ENCODE assay signal across 8 mouse cellular contexts in the genomic region with DNA sequence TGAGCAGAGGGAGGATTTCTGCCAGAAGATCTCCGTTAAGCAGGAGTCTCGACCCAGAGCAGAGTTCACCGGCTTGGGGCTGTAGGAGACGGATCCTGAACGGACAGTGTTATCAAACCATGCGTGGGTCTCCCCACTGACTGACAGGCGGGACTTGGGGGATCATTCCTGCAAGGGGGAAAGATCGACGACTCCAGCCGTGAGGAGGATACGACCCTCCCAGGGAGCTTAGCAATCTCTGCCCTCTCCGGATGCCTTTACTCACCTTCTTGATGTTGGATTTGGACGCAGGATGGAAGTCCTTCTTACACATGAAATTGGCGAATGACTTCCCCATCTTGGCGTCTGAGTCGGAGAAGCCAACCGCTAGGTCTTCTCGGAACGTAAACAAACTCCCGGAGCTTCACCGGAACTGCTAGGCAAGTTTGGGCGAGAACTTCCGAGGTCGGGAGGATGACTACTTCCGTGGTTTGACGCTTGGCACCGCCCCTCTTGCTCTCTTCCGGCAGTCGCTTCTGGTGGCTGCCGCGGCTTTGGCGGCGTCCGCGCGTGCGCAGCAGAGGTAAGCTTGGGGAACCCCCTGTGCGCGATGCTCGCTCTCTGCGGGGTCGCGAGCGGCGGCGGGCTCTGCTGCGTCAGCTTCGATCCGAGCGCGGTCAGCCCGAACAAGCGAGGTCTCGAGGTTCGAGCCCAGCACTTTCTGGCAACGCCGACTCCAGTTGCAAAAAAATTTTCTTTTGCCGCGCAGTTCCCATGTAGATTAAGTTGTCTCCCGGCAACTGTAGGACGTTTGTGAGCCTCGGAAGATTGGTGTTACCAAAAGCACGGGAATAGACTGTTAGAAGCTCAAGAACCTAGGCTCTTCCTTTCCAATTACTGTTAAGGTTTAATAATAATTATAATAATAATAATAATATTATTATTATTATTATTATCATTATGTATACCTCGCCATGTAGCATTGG. TPM values are rescaled to one million over a fixed set of nuclear protein-coding genes. Genes with fewer than 3 reads are reported as not detected.
A peak's percentile ranks its signal among the peaks of the same experiment; 100 is the strongest.
DNase-seq lines count a peak whose midpoint lies in the region; ATAC-seq lines count a peak whose summit lies in the region.

A gene (plus strand): TSS at position 450 of the 965 bp plus-strand sequence.
A gene (minus strand): TSS at position 550 of the 965 bp plus-strand sequence.

- peak within 1 kb of the TSS; percentile 88 for H3K9ac ChIP-seq in heart, embryonic 14.5 days (ENCODE audit: low read length)
- H3K9ac ChIP-seq in liver, embryonic 13.5 days, result peak within 1 kb of the TSS; percentile 91
- H3K9ac ChIP-seq in stomach, embryonic 16.5 days (ENCODE audit: low read length), result peak within 1 kb of the TSS; percentile 86

- peak; percentile 90 for DNase-seq in c-Kit-negative CD71-positive TER-119-positive erythroid progenitor cells, embryonic 14.5 days (ENCODE audit: low read depth, low spot score)
- DNase-seq in fibroblast of lung, adult 2 months (ENCODE audit: low read depth), result peak; percentile 91
- peak; percentile 97 for DNase-seq in kidney, postnatal 14 days
- peak; percentile 92 for DNase-seq in liver, embryonic 13.5 days
- DNase-seq in neural tube, embryonic 10.5 days (ENCODE audit: extremely low spot score, low spot score), result peak; percentile 92

- peak within 1 kb of the TSS; percentile 78 to 80 for H3K4me3 ChIP-seq in heart, embryonic 14.5 days (ENCODE audit: control insufficient read depth in 1 of 2, insufficient read depth in 1 of 2, low read depth in 1 of 2, low read length in 2 of 2)
- H3K4me3 ChIP-seq in liver, embryonic 13.5 days (replicated peaks), result peak within 1 kb of the TSS; percentile 91
- H3K4me3 ChIP-seq in stomach, embryonic 16.5 days (replicated peaks; ENCODE audit: low read length), result peak within 1 kb of the TSS; percentile 91

- no peaks in the 10 kb centered on the region for H3K9me3 ChIP-seq in heart, embryonic 14.5 days (ENCODE audit: control insufficient read depth, low read length)
- H3K9me3 ChIP-seq in liver, embryonic 13.5 days (replicated peaks), result no peaks in the 10 kb centered on the region
- no peaks in the 10 kb centered on the region for H3K9me3 ChIP-seq in stomach, embryonic 16.5 days (replicated peaks; ENCODE audit: control insufficient read depth, low read length)

- H3K4me2 ChIP-seq in heart, embryonic 14.5 days (ENCODE audit: low read length), result peak within 1 kb of the TSS; percentile 77
- H3K4me2 ChIP-seq in liver, embryonic 13.5 days, result peak within 1 kb of the TSS; percentile 77
- H3K4me2 ChIP-seq in stomach, embryonic 16.5 days (ENCODE audit: low read depth, low read length), result peak within 1 kb of the TSS; percentile 85

- peak; percentile 95 for ATAC-seq in CD4-positive, CD25-positive, alpha-beta regulatory T cell, adult 4 months
- peak; percentile 94 for ATAC-seq in heart, embryonic 14.5 days (ENCODE audit: insufficient number of reproducible peaks, insufficient read depth, low FRiP score, low read depth)
- ATAC-seq in liver, embryonic 13.5 days (ENCODE audit: low read depth), result peak; percentile 94
- ATAC-seq in stomach, embryonic 16.5 days (ENCODE audit: insufficient read depth, low FRiP score), result peak; percentile 98

- peaks cover 0 to 13% of the 10 kb centered on the region in 2 experiments; a peak in 3 of 4 replicates for H3K4me1 ChIP-seq in heart, embryonic 14.5 days (ENCODE audit: control insufficient read depth in 2 of 2, insufficient read depth in 2 of 2, low read length in 2 of 2)
- H3K4me1 ChIP-seq in liver, embryonic 13.5 days (replicated peaks), result peaks cover 33% of the 10 kb centered on the region
- peaks cover 9% of the 10 kb centered on the region for H3K4me1 ChIP-seq in stomach, embryonic 16.5 days (ENCODE audit: control insufficient read depth, insufficient read depth, low read length)

- under 1% methylated on average over 64 of the region's 64 CpGs for WGBS in heart, embryonic 14.5 days
- under 1% methylated on average over 64 of the region's 64 CpGs for WGBS in liver, embryonic 13.5 days (ENCODE audit: insufficient replicate concordance)
- under 1% methylated on average over 64 of the region's 64 CpGs for WGBS in stomach, embryonic 16.5 days

- peak within 1 kb of the TSS; percentile 88 to 90 for H3K27ac ChIP-seq in heart, embryonic 14.5 days (replicated peaks in 1 of 2; ENCODE audit: control insufficient read depth in 1 of 2, insufficient read depth in 1 of 2, low read depth in 2 of 2, low read length in 2 of 2)
- H3K27ac ChIP-seq in liver, embryonic 13.5 days, result peak within 1 kb of the TSS; percentile 97
- H3K27ac ChIP-seq in stomach, embryonic 16.5 days (ENCODE audit: low read length), result peak within 1 kb of the TSS; percentile 91

- no peaks in the 10 kb centered on the region for H3K27me3 ChIP-seq in heart, embryonic 14.5 days (ENCODE audit: control insufficient read depth, insufficient read depth, low read length)
- H3K27me3 ChIP-seq in liver, embryonic 13.5 days, result no peaks in the 10 kb centered on the region
- H3K27me3 ChIP-seq in stomach, embryonic 16.5 days (ENCODE audit: control insufficient read depth, insufficient read depth, low read length), result no peaks in the 10 kb centered on the region

- H3K36me3 ChIP-seq in heart, embryonic 14.5 days (ENCODE audit: control insufficient read depth, insufficient read depth, low read length), result peaks cover 31% of the 10 kb centered on the region
- peaks cover 39% of the 10 kb centered on the region for H3K36me3 ChIP-seq in liver, embryonic 13.5 days
- H3K36me3 ChIP-seq in stomach, embryonic 16.5 days (ENCODE audit: control insufficient read depth, insufficient read depth, low read length), result peaks cover 6% of the 10 kb centered on the region; the same call in 1 of the 2 replicates

RNA-seq across cellular contexts. Expression of the first gene that starts in this region (rescaled TPM):
- polyA plus RNA-seq in CD4-positive, CD25-positive, alpha-beta regulatory T cell, adult 4 months (2017; shearing (Covaris generic)), result 10 to 100 TPM; 11.4 to 11.5 TPM
- polyA plus RNA-seq in heart, embryonic 14.5 days (2014; fragmentation: Nextera tagmentation; extraction: Ambion mirVana), result 13.7 and 14.3 TPM in 2 replicates
- polyA plus RNA-seq in liver, embryonic 13.5 days (2015; fragmentation: Nextera tagmentation; extraction: Ambion mirVana), result 26.3 and 30.4 TPM in 2 replicates
- polyA plus RNA-seq in stomach, embryonic 16.5 days (2015; fragmentation: Nextera tagmentation; extraction: Ambion mirVana), result 14.7 and 16.1 TPM in 2 replicates

RNA-seq across cellular contexts. Expression of the second gene that starts in this region (rescaled TPM):
- 10 to 100 TPM; 18.1 to 29.4 TPM for polyA plus RNA-seq in CD4-positive, CD25-positive, alpha-beta regulatory T cell, adult 4 months (2017; shearing (Covaris generic))
- 15.4 and 19.0 TPM in 2 replicates for polyA plus RNA-seq in heart, embryonic 14.5 days (2014; fragmentation: Nextera tagmentation; extraction: Ambion mirVana)
- 21.3 and 23.9 TPM in 2 replicates for polyA plus RNA-seq in liver, embryonic 13.5 days (2015; fragmentation: Nextera tagmentation; extraction: Ambion mirVana)
- 16.2 and 22.4 TPM in 2 replicates for polyA plus RNA-seq in stomach, embryonic 16.5 days (2015; fragmentation: Nextera tagmentation; extraction: Ambion mirVana)

Comparison
In these comparisons a context has a peak if more than half of its experiments do, and no peak if none do; other contexts are left out.
1. Peak in every context shown above with its lines: DNase-seq, ATAC-seq, H3K4me3 ChIP-seq and H3K27ac ChIP-seq.